Mouse (Mus musculus) A20 (cell line): ENCODE data around the gene Cops4.

Source experiments
- DNase-seq: peaks from one replicate; pipeline ENCODE4 v3.0.0-alpha.2; 2011; ENCODE audit warnings: low read depth, low spot score

Cops4 gene

DNA sequence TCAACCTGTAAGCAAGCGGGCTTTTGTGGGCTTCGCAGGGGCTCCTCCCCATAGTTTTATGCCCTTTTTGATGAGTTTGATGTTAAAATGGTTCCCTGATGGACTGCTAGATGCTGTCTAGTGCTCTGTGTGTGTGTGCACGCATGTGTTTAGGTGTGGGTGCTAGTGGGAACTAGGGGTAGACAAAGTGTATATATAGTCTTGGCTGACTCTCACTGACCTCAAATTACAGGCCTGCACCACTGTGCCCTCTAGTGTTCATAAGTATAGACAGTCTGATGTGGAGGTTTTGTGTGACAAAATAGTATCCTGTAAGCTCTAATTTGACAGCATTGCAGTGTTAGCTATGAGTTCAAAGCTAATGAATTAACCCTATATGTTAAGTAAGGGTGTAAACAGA is 18.5 kb downstream of the Cops4 start:
- DNase-seq: peak; percentile 54

DNA sequence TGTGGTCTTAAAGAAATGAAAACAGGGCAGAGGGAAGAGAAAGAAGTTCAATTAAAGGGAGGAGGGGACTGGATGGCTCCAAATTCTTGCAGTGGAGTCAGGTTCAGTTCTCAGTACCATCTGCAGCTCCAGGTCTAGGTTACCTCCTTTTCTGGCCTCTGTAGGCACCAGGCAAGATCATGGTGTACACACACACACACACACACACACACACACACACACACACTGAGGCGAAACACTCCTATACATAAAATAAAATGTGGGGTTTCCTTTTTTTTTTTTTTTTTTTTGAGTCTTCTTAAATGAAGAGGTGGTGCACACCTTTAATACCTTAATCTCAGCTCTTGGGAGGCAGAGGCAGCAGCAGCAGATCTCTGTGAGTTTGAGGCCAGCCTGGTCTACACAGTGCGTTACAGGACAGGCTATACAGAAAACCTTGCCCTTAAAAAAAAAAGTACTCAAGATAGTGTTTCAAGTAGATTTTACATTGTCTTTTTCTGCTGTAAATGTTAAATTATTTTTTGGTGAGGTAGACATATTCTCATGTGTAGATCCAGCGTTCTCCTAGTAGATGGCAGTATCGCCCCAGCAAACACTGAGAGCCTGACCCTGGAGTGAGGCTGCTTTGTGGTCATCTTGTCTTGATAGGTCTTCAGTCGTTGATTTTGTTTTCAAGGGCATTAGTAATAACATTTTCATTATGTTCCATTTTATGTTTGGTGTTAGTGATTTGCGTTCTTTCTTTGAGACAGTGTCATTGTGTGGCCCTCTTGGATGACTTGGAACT is 28.4 kb downstream of the Cops4 start:
- DNase-seq: peak; percentile 21

DNA sequence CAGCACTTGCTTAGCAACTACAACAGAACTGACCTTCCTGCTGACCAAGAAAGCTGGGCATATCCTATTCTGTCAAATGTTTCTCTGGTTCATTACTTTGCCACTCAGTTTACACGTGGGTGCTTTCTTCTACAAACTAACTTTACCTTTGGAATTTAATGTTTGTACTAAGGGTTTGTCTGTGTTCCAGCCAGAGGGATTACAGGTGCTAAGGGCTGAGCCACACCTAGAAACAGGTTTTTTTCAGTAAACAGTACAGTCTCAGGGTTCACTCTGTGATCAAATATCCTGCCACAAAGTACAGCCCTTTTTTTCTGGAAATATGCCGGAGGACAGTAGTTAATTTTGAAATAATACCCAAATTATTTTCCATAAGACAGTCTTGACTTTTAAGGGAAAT is 30.1 kb downstream of the Cops4 start:
- no peak for DNase-seq

DNA sequence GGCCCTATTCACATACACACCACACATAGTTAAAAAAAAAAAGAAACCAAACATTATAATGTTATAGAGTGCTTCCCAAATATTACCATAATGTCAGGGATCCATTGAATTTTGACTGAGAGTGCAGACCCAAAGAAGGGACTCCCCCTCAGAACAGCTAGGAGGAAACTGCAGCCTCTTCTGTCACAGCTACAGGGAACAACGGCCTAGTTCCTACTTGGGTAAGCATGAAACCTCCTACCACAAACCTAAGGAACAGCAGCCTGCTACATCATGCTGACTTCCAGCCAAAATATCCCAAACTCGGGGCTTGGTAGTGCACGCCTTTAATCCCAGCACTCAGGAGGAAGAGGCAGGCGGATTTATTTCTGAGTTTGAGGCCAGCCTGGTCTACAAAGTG is 31.2 kb downstream of the Cops4 start:
- DNase-seq: no peak

DNA sequence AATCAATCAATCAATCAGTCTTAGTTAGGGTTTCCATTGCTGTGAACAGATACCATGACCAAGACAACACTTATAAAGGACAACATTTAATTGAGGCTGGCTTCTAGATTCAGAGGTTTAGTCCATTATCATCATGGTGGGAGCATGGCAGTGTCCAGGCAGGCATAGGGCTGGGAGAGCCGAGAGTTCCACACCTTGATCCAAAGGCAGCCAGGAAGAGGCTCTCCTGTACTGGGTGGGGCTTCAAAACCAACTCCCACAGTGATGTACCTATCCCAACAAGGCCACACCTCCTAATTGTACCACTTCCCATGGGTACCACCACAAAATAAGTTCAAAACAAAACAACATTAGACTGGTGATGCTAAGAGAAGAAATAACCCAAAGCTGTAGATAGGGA is 32.0 kb downstream of the Cops4 start:
- DNase-seq: no peak

DNA sequence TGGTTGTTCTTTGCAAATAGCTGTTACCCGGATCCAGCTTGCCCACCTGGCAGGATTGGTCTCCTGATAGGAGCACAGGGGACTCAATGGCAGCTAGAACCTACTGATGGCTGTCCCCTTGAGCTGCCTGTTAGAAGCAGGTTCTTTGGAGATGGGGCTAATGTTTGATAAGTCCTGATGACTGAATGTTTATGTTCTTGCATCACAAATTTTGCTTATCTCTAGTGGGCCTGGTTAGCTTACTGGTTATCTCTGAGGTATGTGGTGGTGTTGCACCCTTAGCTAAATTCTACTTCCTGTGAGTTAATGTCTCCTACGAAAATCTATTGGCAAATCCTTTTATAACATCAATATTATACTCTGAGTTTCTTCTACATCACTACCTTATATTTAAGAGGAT is 33.8 kb downstream of the Cops4 start:
- no peak for DNase-seq

DNA sequence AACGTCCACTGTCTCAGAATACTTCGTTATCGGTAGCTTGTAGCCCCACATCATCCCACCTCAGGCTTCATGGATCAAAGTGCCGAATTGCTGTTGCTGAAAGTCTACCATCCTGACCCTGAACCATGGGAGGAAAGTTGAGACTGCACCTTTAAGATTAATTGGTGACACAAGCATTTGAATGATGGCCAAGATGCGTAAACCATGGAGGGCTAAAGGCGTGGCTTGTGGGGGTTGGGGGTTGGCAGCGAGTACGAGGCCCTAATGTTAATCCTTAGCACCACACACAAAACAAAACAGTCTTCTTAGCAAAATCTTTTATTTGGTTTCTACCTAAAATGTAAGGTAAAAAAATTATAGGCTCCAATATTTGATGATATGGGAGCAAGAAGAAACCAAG is 35.3 kb downstream of the Cops4 start:
- DNase-seq: no peak

DNA sequence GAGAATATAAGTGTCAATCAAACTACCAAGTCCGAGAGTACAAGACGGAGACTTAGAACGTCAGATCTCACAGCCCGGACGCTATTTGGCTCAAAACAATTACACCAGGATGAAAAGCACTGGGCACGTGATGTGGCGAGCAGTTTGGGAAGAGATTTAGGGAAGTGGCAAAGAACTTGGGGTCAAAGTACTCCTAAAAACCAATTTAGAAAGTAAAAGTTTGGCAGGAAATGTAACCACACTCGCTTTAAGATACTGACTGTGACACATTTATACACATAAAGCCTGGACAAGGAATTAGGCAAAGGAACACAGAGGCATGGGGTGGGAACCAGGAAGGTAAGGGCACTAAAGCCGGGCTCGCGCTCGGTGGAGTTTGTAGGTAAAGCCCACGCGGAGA is 38.9 kb downstream of the Cops4 start:
- no peak for DNase-seq

DNA sequence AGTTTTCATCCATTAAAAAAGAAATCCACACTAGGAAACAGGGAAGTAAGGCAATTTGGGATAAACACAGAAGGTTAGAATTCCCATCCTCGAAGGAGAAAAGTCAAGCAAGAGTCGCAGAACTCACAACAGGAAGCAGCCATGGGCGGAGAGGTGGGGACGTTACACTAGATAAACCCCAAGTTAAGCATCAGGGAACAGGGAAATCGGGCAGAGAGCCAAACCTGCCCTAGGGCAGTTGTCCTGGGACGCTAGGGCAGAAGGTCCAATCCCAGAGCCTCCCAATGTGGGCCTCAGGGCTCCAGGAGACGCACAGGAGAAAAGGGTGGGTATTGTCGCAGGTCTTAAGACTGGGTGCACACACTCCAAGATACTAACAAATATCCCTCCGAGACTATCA is 39.4 kb downstream of the Cops4 start:
- no peak for DNase-seq

DNA sequence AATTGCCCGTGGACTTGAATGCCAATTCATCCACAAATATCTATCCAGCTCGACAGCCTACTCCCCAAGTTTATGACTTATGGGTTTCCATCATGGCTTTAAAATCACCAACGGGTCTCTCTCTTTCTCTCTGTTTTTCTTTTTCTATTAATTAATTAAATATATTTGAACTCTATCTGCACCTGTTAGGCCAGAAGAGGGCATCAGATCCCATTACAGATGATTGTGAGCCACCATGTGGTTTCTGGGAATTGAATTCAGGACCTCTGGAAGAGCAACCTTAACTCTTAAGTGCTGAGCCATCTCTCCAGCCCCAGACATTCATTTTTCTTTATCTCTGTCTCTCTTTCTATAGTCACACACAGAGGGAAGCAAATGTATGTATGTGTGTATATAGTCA is 40.7 kb downstream of the Cops4 start:
- DNase-seq: no peak

DNA sequence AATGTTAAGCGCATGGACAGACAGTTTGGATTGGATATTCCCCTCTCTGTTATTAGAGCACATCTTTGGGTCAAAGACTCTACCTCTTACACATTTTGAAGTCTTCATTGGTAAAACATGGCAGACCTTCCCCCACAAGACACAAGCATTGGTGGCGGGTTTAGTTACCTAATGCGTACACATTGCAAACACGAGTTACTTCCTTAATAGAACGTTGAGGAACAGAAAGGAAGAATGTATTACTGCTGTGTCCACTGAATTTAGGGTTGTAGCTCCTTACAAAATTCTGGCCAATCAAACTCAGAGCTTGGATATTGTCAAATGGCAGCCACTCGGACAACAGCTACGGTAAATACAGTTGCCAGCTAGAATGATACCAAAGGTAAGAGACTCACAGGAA is 41.2 kb downstream of the Cops4 start:
- no peak for DNase-seq

DNA sequence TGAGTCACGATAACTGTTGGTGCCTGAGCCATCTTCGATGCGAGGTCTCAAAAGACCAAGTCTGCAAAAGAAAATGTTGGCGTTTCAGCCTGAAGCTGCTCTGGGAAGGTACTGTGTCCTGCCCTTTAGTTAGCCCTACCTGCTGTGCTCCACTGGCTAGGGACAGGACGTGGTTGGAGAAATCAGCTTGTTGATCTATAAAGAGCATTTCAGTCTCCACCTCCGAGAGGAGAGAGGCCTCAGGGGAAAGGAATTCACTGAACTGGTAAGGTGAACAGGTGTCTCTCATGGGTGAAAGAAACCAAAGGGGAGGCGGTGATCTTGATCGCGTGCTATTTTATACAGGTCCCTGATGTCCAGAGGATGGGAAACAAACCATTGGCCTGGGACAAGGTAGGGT is 44.6 kb downstream of the Cops4 start:
- no peak for DNase-seq

DNA sequence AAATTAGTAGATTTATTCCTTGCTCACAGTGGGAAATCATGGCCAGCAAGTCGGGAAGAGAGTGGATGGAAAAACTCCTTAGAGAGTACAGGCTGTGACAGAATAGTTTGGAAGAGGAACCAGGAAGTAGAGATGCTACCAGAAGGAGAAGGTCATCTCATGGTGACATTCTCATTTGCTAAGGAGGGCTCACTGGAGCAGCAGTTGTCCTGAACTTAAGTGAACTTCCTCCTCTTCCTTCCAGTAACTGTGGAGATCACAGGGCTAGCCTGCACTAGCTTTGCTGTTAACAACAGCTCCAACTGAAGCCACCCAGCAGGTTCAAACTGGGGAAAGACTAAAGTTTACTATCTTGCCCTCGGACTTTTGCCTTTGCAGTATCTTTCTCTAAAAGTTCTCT is 48.7 kb downstream of the Cops4 start:
- no peak for DNase-seq

DNA sequence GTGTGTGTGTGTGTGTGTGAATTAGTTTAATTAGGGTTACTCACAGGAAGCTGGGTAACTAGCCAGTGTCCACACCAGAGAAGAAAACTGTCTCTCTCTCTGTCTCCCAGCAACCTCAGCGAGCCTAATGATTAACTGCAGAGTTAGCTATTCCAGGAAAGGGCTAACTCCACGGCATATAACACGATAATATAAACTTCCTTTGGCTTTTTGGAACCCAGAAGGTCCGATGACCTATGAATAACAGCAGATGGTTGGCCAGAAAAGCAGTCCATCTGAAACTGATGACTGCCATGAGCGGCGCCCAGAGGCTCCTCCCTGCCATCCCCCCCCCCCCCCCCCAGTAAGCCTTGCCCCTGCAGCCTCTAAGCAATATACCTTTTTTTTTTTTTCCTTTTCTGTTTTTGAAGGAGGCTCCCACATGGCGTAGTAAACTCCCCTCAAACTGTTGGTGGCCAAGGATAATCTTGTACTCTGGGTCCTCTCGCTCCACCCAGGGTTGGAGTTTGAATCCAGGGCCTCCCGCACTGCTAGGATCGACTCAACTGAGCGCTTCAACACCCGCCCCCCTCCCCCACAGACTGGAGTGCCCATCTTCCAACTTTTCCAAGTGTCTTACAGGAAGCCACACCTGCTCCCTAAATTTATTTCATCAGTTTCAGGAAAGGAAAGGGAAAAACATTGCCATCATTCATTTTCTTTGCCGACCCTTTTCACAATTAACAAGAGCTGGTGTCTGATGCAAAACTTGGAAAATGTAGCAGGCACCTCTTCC is 49.3 kb downstream of the Cops4 start:
- DNase-seq: no peak

DNA sequence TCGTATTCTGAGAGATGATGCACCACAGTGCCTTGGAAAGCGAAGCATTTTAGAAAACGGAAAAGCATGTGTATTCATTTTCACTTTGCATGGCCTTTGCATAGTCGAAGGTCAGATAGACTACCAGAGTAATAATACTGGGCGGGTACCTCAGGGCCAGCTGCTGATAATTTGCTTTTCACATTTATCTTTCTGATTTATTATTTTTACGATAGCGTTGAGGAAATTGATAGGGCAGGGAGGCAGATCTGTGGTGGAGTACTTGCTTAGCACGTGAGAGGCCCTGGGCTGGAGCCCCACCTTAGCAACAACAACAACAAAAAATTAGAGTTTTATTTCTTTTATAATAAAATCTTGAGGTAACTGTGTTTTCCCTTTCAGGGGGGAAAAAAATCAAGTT is 50.1 kb downstream of the Cops4 start:
- DNase-seq: no peak

DNA sequence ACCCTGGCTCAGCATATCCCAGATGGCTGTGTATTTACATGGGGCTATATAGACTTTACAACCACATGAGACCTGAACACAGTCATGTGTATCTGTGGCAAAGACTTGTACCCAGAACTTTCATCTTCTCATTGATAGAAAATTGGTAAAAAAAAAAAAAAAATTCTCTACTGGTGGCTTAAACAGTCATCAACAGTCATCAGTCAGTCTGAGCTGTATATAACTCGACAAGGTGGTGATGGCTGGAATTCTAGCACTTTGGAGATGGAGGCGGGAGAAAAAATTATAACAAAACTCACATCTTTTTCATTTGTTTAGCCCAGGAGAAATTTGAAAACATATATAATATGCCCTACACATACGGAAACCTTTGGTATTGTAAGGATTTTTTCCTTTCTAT is 50.7 kb downstream of the Cops4 start:
- no peak for DNase-seq

DNA sequence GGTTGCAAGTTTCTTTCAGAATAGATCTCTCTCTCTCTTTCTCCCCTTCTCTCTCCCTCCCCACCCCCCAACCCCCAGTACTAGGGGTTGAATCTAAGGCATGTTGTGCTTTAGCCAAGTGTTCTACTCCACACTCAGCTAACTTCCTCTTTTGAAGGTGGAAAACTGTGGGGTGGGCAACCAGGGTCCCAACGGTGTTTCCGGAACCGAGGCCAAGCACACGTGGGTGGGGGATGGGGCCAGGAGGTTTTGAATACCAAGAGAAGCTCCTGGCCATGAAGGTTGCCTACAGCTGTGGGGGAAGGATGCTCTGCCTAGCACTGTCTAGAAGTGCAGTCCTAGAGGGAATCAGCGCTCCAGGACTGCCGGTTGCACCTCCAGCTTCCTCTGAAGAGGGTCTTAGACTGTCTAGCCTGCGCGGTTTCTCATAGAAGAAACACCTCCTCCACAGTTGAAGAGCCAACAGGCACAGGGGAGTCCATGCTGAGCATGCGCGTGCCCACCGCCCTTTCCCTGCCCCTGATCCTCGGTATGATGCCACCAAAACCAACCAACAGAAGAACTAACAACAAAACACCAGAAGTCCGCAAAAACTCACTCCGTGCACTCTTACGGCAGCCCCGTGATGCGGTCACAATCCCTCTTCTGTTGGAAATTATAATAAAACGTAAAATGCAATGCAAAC is 51.3 kb downstream of the Cops4 start:
- DNase-seq: no peak

DNA sequence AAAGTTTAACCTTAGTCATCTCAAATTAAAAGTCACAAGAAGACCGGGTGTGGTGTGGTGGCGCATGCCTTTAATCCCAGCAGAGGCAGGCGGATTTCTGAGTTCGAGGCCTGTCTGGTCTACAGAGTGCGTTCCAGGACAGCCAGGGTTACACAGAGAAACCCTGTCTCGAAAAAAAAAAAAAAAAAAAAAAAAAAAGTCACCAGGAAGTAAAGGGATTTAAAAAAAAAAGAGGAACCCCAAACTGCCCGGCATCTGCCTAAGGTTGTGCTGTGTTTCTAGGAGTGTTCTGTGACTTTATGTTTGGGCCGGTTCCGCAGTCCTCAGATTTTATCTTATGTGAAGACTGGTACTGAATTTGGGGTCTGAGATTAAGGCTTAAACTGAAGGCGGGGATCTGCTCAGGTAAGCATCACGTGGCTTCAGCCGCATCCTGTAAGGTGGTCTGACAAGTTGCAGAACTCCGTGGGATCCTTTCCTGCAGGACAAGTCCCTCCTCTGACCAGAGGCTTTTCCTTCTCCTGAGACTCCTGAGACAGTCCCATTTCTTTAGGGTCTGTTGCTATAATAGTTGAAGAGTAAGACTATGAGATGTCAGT is 52.0 kb downstream of the Cops4 start:
- DNase-seq: no peak

DNA sequence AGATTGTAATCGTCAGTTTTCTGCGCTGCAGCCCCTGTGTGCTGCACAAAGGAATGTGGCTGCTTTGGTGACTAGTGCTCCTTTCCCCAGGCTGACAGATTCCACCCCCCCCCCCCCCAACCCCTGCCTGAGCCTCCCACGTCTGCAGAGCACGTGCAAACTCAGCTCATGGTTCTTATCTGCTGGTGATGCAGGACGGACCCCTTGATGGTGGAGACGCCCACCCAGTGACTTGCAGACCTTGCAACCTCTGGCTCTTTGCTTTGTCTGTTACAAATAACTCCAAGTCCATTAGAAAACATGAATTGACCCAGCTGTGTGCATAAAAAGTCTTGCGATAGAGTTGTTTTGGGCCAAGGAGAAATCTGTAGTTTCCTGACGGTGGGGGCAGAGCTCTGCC is 52.6 kb downstream of the Cops4 start:
- no peak for DNase-seq

DNA sequence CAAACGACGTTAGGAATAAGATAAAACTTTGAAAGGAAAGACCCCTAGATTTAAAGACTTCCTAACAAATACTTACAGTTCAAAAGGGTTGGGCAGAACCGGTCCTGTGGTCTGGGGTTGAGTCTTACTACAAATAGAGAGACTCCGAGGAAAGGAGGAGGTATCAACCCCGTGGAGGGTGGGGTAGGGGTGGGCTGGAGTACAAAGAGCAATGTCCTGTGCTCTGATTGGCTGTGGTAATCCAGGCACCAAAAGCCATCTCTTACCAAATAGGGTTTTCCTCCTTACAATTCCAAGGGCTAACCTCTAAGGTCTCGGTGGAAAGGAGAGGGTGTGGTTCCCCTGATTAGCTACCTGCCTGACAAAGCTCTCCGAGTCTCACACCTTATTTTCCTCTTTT is 54.0 kb downstream of the Cops4 start, which contains the start of gene Plac8:
Plac8 (minus strand) TSS at position 177 of the 400 bp plus-strand sequence.
- no peak for DNase-seq

DNA sequence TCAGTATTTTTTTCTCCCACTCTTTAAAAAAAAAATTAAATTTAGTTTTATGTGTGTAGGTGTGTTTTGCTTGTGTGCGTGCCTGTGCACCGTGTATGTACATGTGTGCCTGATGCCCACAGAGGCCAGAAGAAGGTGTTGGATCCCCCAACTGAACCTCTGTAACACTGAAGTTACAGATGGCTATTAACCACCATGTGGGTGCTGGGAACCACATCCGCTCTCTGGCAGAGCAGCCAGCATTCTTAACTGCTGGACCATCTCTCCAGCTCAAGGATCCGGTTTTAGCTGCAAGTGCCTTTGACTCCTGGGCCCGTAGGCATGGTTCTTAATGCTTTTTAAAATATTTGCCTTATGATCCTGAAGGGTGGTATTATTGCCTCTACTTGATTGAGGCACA is 55.1 kb downstream of the Cops4 start:
- no peak for DNase-seq

DNA sequence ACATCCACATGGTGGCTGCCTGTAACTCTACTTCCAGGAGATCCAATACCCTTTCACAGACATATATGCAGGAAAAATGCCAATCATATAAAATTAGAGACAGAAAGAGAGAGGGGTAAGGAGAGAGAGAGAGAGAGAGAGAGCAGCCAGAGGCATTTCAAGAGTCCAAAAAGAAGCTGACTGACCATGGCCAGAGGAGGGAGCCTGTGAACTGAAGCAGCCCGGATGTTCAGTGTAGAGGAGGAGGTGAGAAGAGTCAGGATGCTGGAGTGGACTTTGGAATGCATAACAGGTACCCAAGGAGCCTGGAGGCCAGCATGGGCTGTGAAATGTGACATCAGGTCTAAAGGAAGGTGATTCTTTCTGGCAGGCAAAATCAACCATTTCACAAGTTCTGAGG is 56.7 kb downstream of the Cops4 start:
- DNase-seq: no peak
